10 mouse cellular contexts compared by ENCODE assay signal in the genomic region with DNA sequence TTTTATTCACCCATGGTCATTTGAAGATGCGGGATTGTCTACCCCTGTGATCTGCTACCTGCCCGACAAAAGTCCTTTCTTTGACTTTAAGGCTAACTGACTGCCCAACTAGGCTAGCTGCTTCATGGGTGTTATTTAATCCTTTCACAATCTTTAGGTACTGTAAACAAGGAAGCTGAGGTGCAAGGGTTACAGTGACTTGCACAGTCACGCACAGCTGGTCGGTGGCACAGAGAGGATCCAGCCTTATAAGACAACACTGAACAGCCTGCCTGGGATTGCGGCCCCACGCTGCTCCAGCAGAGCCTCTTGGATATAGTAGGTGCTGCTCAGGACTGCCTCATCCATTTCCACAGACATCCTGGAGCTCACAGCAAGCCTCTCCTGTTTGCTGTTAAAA. TPM values are rescaled to one million over a fixed set of nuclear protein-coding genes. Genes with fewer than 3 reads are reported as not detected.
DNase-seq lines count a peak whose midpoint lies in the region; ATAC-seq and TF ChIP-seq lines count a peak whose summit lies in the region.
"Had no signal": no experiment of that assay in that cellular context is flagged by ENCODE, and none has a peak within 500 bp of the region (broad histone marks: within the 10 kb centered on the region; RNA-seq: fewer than 3 reads in every experiment).

No protein-coding gene starts in this region.

- no peak for DNase-seq in forebrain, postnatal 0 days
- DNase-seq in forebrain, embryonic 10.5 days (ENCODE audit: extremely low spot score, low spot score) = no peak
- peak; percentile 45 for DNase-seq in kidney, adult 9 months
- DNase-seq in layer of hippocampus, adult 11-12 months (ENCODE audit: low spot score) = no peak
- DNase-seq in cerebellum, postnatal 4 days (ENCODE audit: low spot score in 2 of 2) = no peak
- DNase-seq: cerebellum, adult 11-12 months; lung, adult 2 months had no signal

- peaks cover 31% of the 10 kb centered on the region for H3K4me1 ChIP-seq in forebrain, postnatal 0 days (ENCODE audit: insufficient read depth)
- peaks cover 48% of the 10 kb centered on the region for H3K4me1 ChIP-seq in forebrain, embryonic 10.5 days
- peaks cover 35% of the 10 kb centered on the region for H3K4me1 ChIP-seq in kidney, embryonic 14.5 days (ENCODE audit: control insufficient read depth, insufficient read depth, low read length)
- H3K4me1 ChIP-seq in intestine, embryonic 15.5 days (replicated peaks) = peaks cover 38% of the 10 kb centered on the region

- no peaks in the 10 kb centered on the region for H3K9me3 ChIP-seq in forebrain, postnatal 0 days (ENCODE audit: low read length)
- H3K9me3 ChIP-seq in forebrain, embryonic 10.5 days = no peaks in the 10 kb centered on the region
- no peaks in the 10 kb centered on the region for H3K9me3 ChIP-seq in kidney, embryonic 14.5 days (ENCODE audit: control insufficient read depth, low read length)
- H3K9me3 ChIP-seq in intestine, embryonic 15.5 days = no peaks in the 10 kb centered on the region

- no peaks in the 10 kb centered on the region for H3K27me3 ChIP-seq in forebrain, postnatal 0 days (ENCODE audit: insufficient read depth, low read length)
- H3K27me3 ChIP-seq in forebrain, embryonic 10.5 days (ENCODE audit: poor library complexity, severe bottlenecking) = no peaks in the 10 kb centered on the region
- no peaks in the 10 kb centered on the region for H3K27me3 ChIP-seq in kidney, embryonic 14.5 days (ENCODE audit: control insufficient read depth, insufficient read depth, low read length)
- H3K27me3 ChIP-seq in intestine, embryonic 15.5 days (replicated peaks) = no peaks in the 10 kb centered on the region
- no peaks in the 10 kb centered on the region for H3K27me3 ChIP-seq in myocyte (ENCODE audit: control insufficient read depth, insufficient read depth, insufficient read length)

- no peaks in the 10 kb centered on the region for H3K36me3 ChIP-seq in forebrain, postnatal 0 days (ENCODE audit: insufficient read depth)
- H3K36me3 ChIP-seq in forebrain, embryonic 10.5 days (replicated peaks) = peaks cover 20% of the 10 kb centered on the region
- H3K36me3 ChIP-seq in kidney, embryonic 14.5 days (ENCODE audit: control insufficient read depth, insufficient read depth, low read length) = no peaks in the 10 kb centered on the region
- 0 out of 2 replicates have a peak, but pooled peaks cover 3% of the 10 kb centered on the region for H3K36me3 ChIP-seq in intestine, embryonic 15.5 days
- peaks cover 5% of the 10 kb centered on the region for H3K36me3 ChIP-seq in myocyte (ENCODE audit: control insufficient read depth, insufficient read depth)

- TF ChIP-seq POLR2A in myocyte (IDR thresholded peaks at IDR 0.05; ENCODE audit: insufficient read length, low read depth) = no peak

- no peak overlapping the region for H3K9ac ChIP-seq in forebrain, postnatal 0 days
- no peak overlapping the region for H3K9ac ChIP-seq in kidney, embryonic 14.5 days (ENCODE audit: low read depth, low read length)
- H3K9ac ChIP-seq in intestine, embryonic 15.5 days = no peak overlapping the region

- no peak overlapping the region for H3K4me3 ChIP-seq in forebrain, postnatal 0 days (ENCODE audit: low read depth, low read length)
- H3K4me3 ChIP-seq in forebrain, embryonic 10.5 days = no peak overlapping the region
- H3K4me3 ChIP-seq in kidney, embryonic 14.5 days (ENCODE audit: low read length) = no peak overlapping the region
- H3K4me3 ChIP-seq in intestine, embryonic 15.5 days (replicated peaks) = no peak overlapping the region
- peak overlapping the region; percentile 61 for H3K4me3 ChIP-seq in myocyte

- peak overlapping the region; percentile 70 for H3K4me2 ChIP-seq in forebrain, postnatal 0 days (ENCODE audit: low read depth)
- H3K4me2 ChIP-seq in kidney, embryonic 14.5 days (replicated peaks; ENCODE audit: low read depth, low read length) = no peak overlapping the region
- H3K4me2 ChIP-seq in intestine, embryonic 15.5 days (replicated peaks) = peak overlapping the region; percentile 75; the same call in 1 of the 2 replicates
- H3K4me2 ChIP-seq in myocyte (ENCODE audit: low read depth) = peak overlapping the region; percentile 90

- 86% methylated on average over 6 of the region's 6 CpGs for WGBS in forebrain, postnatal 0 days
- 91% methylated on average over 6 of the region's 6 CpGs for WGBS in forebrain, embryonic 10.5 days
- WGBS in kidney, embryonic 14.5 days = 73% methylated on average over 6 of the region's 6 CpGs
- 72% methylated on average over 6 of the region's 6 CpGs for WGBS in intestine, embryonic 15.5 days

- H3K27ac ChIP-seq in forebrain, postnatal 0 days (ENCODE audit: low read depth, low read length) = no peak overlapping the region
- no peak overlapping the region for H3K27ac ChIP-seq in forebrain, embryonic 10.5 days
- H3K27ac ChIP-seq in kidney, embryonic 14.5 days (ENCODE audit: low read depth, low read length) = no peak overlapping the region
- no peak overlapping the region for H3K27ac ChIP-seq in intestine, embryonic 15.5 days

- H3ac ChIP-seq in myocyte (ENCODE audit: control insufficient read depth, insufficient read length) = no peak overlapping the region

- peaks cover 92% of the 10 kb centered on the region for H3K79me2 ChIP-seq in myocyte (ENCODE audit: control insufficient read depth, insufficient read depth)

- no peak for TF ChIP-seq CTCF in forebrain, postnatal 0 days (IDR thresholded peaks at IDR 0.05; ENCODE audit: low read depth)

- ATAC-seq in forebrain, postnatal 0 days = no peak
- no peak for ATAC-seq in kidney, embryonic 14.5 days (ENCODE audit: low FRiP score, low TSS enrichment)
- ATAC-seq in intestine, embryonic 15.5 days = no peak

TF ChIP-seq in myocyte, 11 proteins besides CTCF, POLR2A, EP300 and RAD21:
- TF ChIP-seq REST (IDR thresholded peaks at IDR 0.05; ENCODE audit: insufficient read depth, insufficient read length) (no peak), POLR2AphosphoS2 (IDR thresholded peaks at IDR 0.05; ENCODE audit: insufficient read length, low read depth) (no peak)

RNA-seq across cellular contexts. Expression of a gene that starts 4.6 kb away (rescaled TPM):
- 49.2 and 54.1 TPM in 2 replicates for total RNA-seq in forebrain, postnatal 0 days (2014; rRNA removed)
- 18.6 and 20.2 TPM in 2 replicates for polyA plus RNA-seq in forebrain, postnatal 0 days (2015; fragmentation: Nextera tagmentation; extraction: Ambion mirVana)
- polyA plus RNA-seq in forebrain, embryonic 10.5 days (2016; fragmentation: Nextera tagmentation; extraction: Ambion mirVana) = 16.6 and 18.6 TPM in 2 replicates
- polyA plus RNA-seq in kidney, embryonic 14.5 days (2014; fragmentation: Nextera tagmentation; extraction: Ambion mirVana) = 11.9 and 13.0 TPM in 2 replicates
- polyA plus RNA-seq in intestine, embryonic 15.5 days (2015; fragmentation: Nextera tagmentation; extraction: Ambion mirVana) = 18.7 and 19.4 TPM in 2 replicates
- 40.6 TPM for polyA plus RNA-seq in myocyte (2012; fragmentation: generic; extraction: Trizol)

RNA-seq across cellular contexts. Expression of a gene that starts 7.5 kb away (rescaled TPM):
- total RNA-seq in forebrain, postnatal 0 days (2014; rRNA removed) = 74.2 and 78.1 TPM in 2 replicates
- polyA plus RNA-seq in forebrain, postnatal 0 days (2015; fragmentation: Nextera tagmentation; extraction: Ambion mirVana) = 43.4 and 47.6 TPM in 2 replicates
- 48.3 and 52.5 TPM in 2 replicates for polyA plus RNA-seq in forebrain, embryonic 10.5 days (2016; fragmentation: Nextera tagmentation; extraction: Ambion mirVana)
- 20.3 and 31.6 TPM in 2 replicates for polyA plus RNA-seq in kidney, embryonic 14.5 days (2014; fragmentation: Nextera tagmentation; extraction: Ambion mirVana)
- polyA plus RNA-seq in intestine, embryonic 15.5 days (2015; fragmentation: Nextera tagmentation; extraction: Ambion mirVana) = 27.4 and 29.9 TPM in 2 replicates
- polyA plus RNA-seq in myocyte (2012; fragmentation: generic; extraction: Trizol) = 52.7 TPM

RNA-seq across cellular contexts. Expression of a gene that starts 12.5 kb away (rescaled TPM):
- total RNA-seq in forebrain, postnatal 0 days (2014; rRNA removed) = 132 and 167 TPM in 2 replicates
- 248 and 266 TPM in 2 replicates for polyA plus RNA-seq in forebrain, postnatal 0 days (2015; fragmentation: Nextera tagmentation; extraction: Ambion mirVana)
- polyA plus RNA-seq in forebrain, embryonic 10.5 days (2016; fragmentation: Nextera tagmentation; extraction: Ambion mirVana) = 268 and 286 TPM in 2 replicates
- 274 and 346 TPM in 2 replicates for polyA plus RNA-seq in kidney, embryonic 14.5 days (2014; fragmentation: Nextera tagmentation; extraction: Ambion mirVana)
- 261 and 272 TPM in 2 replicates for polyA plus RNA-seq in intestine, embryonic 15.5 days (2015; fragmentation: Nextera tagmentation; extraction: Ambion mirVana)
- 110 TPM for polyA plus RNA-seq in myocyte (2012; fragmentation: generic; extraction: Trizol)

RNA-seq across cellular contexts. Expression of a gene that starts 24.1 kb away (rescaled TPM):
- 70.3 and 107 TPM in 2 replicates for total RNA-seq in forebrain, postnatal 0 days (2014; rRNA removed)
- 117 and 119 TPM in 2 replicates for polyA plus RNA-seq in forebrain, postnatal 0 days (2015; fragmentation: Nextera tagmentation; extraction: Ambion mirVana)
- polyA plus RNA-seq in forebrain, embryonic 10.5 days (2016; fragmentation: Nextera tagmentation; extraction: Ambion mirVana) = 79.1 and 80.3 TPM in 2 replicates
- 52.4 and 56.0 TPM in 2 replicates for polyA plus RNA-seq in kidney, embryonic 14.5 days (2014; fragmentation: Nextera tagmentation; extraction: Ambion mirVana)
- polyA plus RNA-seq in intestine, embryonic 15.5 days (2015; fragmentation: Nextera tagmentation; extraction: Ambion mirVana) = 37.6 and 39.0 TPM in 2 replicates
- 41.6 TPM for polyA plus RNA-seq in myocyte (2012; fragmentation: generic; extraction: Trizol)

RNA-seq across cellular contexts. Expression of a gene that starts 24.4 kb away (rescaled TPM):
- 17.1 and 25.7 TPM in 2 replicates for total RNA-seq in forebrain, postnatal 0 days (2014; rRNA removed)
- polyA plus RNA-seq in forebrain, postnatal 0 days (2015; fragmentation: Nextera tagmentation; extraction: Ambion mirVana) = 1.0 and 1.9 TPM in 2 replicates
- polyA plus RNA-seq in forebrain, embryonic 10.5 days (2016; fragmentation: Nextera tagmentation; extraction: Ambion mirVana) = 1.8 and 2.5 TPM in 2 replicates
- polyA plus RNA-seq in kidney, embryonic 14.5 days (2014; fragmentation: Nextera tagmentation; extraction: Ambion mirVana) = 1.6 and 2.7 TPM in 2 replicates
- polyA plus RNA-seq in intestine, embryonic 15.5 days (2015; fragmentation: Nextera tagmentation; extraction: Ambion mirVana) = 0.74 and 0.90 TPM in 2 replicates
- polyA plus RNA-seq in myocyte (2012; fragmentation: generic; extraction: Trizol) = 0.74 TPM
